Mouse (Mus musculus) heart, embryonic 10.5 days (tissue): ENCODE data around the gene Irak3. TPM values are rescaled to one million over a fixed set of nuclear protein-coding genes. Genes with fewer than 3 reads are reported as not detected.

Source experiments
- DNase-seq: peaks from one replicate; pipeline ENCODE4 v3.0.0-alpha.2; 2017; ENCODE audit warnings: low spot score
- H3K27ac ChIP-seq: fragments of 300-500 bp; sonication (generic); 2 replicates; pipeline ENCODE4 v1.5.1; 2016; ENCODE audit warnings: mild to moderate bottlenecking
- H3K27me3 ChIP-seq: fragments of 300-500 bp; sonication (generic); 2 replicates; pipeline ENCODE4 v1.6.1; 2016; ENCODE audit warnings: mild to moderate bottlenecking; ENCODE audit not compliant: poor library complexity, insufficient read depth, severe bottlenecking
- H3K36me3 ChIP-seq: fragments of 300-500 bp; sonication (generic); 2 replicates; pipeline ENCODE4 v1.6.1; 2016; ENCODE audit warnings: mild to moderate bottlenecking, moderate library complexity
- H3K4me1 ChIP-seq: fragments of 300-500 bp; sonication (generic); 2 replicates; pipeline ENCODE4 v1.6.1; 2016; ENCODE audit warnings: mild to moderate bottlenecking
- H3K4me3 ChIP-seq: fragments of 300-500 bp; sonication (generic); 2 replicates; pipeline ENCODE4 v1.5.1; 2016; ENCODE audit warnings: mild to moderate bottlenecking, moderate library complexity
- H3K9me3 ChIP-seq: fragments of 300-500 bp; sonication (generic); 2 replicates; pipeline ENCODE4 v1.6.1; 2016; ENCODE audit warnings: mild to moderate bottlenecking, moderate library complexity
- WGBS: fragments of 180-500 bp; shearing (Covaris S2); methylation state at CpG from one replicate; pipeline ENCODE4 v1.1.7; 2016; 5-methylcytosine and 5-hydroxymethylcytosine counted together
- polyA plus RNA-seq: library from polyadenylated mRNA; unstranded; fragments of >200 nt; fragmentation: Nextera tagmentation; extraction: Ambion mirVana; gene quantifications from 2 replicates; pipeline ENCODE4 v1.2.1, GENCODE M21; 2016

Irak3 gene
- polyA plus RNA-seq, 1 experiment from 2014 or later: 0.24 TPM

- no peaks in the 10 kb centered on the region for H3K4me1 ChIP-seq
- DNase-seq: no peak
- peaks cover 10% of the 10 kb centered on the region for H3K27me3 ChIP-seq
- H3K4me3 ChIP-seq: no peak overlapping the region
- 85% methylated on average over 8 of the region's 8 CpGs for whole genome bisulfite sequencing
- no peaks in the 10 kb centered on the region for H3K9me3 ChIP-seq
- H3K36me3 ChIP-seq: no peaks in the 10 kb centered on the region
- H3K27ac ChIP-seq: no peak overlapping the region
These were observed 8.7 kb downstream of the Irak3 start for GRCm38 (mm10) chr10:120193255-120193654.

GRCm38 (mm10) chr10:120192278-120192677, 9.7 kb downstream of the Irak3 start:
- Histone ChIP-seq H3K36me3 (no peaks in the 10 kb centered on the region), H3K9me3 (no peaks in the 10 kb centered on the region), H3K27ac (no peak overlapping the region), H3K4me3 (no peak overlapping the region), H3K27me3 (peaks cover 3% of the 10 kb centered on the region; the same call in 1 of the 2 replicates), H3K4me1 (no peaks in the 10 kb centered on the region)
- no peak for DNase-seq
- 72% methylated on average over 4 of the region's 4 CpGs for WGBS

DNA sequence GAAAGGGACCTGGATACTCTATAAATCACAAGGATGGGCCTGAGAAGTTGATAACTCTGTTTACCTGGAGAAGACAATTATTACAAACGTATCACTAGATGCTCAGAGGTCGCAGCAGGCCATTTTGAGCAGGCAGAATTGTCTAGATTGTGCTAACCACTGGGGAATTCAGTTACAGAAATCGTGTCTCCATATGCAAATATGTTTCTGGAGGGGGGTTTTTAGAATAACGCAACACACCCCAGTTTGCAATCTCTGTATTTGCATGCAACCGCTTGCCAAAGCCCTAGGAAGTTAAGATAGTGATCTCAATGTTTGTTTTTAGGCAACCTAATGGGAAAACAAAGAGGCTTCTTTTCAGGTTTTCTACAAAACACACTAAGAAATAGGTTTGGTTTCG, 10.8 kb downstream of the Irak3 start:
- no peaks in the 10 kb centered on the region for H3K9me3 ChIP-seq
- 82% methylated on average over 6 of the region's 6 CpGs for WGBS
- no peaks in the 10 kb centered on the region for H3K36me3 ChIP-seq
- no peak for DNase-seq
- no peaks in the 10 kb centered on the region for H3K4me1 ChIP-seq
- no peak overlapping the region for H3K4me3 ChIP-seq
- H3K27ac ChIP-seq: no peak overlapping the region
- H3K27me3 ChIP-seq: no peaks in the 10 kb centered on the region

DNA sequence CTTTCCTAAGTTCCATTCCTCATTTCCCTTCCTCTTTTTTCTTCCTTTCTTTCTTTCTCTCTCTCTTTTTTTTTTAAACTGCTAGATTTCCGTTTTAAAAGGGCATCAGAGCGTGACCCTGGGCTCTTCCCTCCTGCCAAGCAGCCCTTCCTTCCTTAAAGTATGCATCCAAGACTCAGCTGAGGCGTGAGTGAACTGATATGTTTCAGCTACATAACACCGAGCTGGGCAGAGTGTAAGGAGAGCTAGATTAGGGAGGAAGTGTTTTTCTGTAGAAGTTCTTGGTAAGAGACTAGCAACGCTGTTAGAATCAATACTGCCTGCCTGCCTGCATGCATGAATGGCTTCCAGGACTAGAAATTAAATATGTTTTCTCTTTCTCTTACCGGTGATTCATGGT, 12.1 kb downstream of the Irak3 start:
- Histone ChIP-seq H3K4me3 (no peak overlapping the region), H3K36me3 (no peaks in the 10 kb centered on the region), H3K27me3 (no peaks in the 10 kb centered on the region), H3K27ac (no peak overlapping the region), H3K4me1 (no peaks in the 10 kb centered on the region), H3K9me3 (no peaks in the 10 kb centered on the region)
- no peak for DNase-seq
- 36% methylated on average over 6 of the region's 6 CpGs for WGBS

DNA sequence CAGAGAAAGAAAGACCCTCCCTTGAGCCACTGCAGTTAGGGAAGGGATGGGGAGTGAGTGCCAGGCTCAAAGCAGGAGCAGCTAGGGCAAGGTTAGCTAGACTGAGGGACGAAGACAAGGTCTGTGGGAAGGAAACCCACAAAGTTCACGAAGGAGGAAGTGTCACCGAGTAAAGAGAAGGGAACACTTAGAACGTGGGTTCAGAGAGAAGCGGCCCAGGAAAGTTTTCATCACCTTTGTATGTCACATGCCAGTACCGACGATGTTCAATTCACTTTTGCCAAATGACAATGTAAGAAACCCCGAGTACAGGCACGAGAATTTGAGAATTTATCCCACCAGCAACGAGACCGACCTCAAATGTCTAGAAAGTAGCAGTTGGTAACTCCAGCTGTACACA, 12.7 kb downstream of the Irak3 start:
- no peak for DNase-seq
- H3K36me3 ChIP-seq: no peaks in the 10 kb centered on the region
- H3K4me1 ChIP-seq: no peaks in the 10 kb centered on the region
- no peaks in the 10 kb centered on the region for H3K9me3 ChIP-seq
- H3K4me3 ChIP-seq: no peak overlapping the region
- no peaks in the 10 kb centered on the region for H3K27me3 ChIP-seq
- 68% methylated on average over 11 of the region's 11 CpGs for WGBS
- no peak overlapping the region for H3K27ac ChIP-seq

DNA sequence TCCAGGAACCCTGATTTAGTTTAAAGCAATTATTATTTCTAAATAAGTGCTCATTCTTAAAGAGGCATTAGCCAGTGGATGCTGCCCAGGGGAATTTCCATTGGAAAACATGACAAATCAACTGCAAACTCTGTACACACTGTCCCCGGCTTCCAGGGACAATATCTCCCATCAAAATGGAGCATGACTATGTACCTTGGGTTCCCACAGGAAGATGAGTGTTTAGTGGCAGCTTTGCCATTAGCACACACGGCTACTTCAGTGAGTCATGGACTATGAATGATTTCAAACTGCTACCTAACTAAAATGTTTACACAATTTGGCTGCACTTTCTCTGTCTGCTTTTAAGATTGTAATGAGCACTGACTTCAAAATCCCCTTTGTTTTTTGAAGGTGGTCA, 13.4 kb downstream of the Irak3 start:
- H3K4me1 ChIP-seq: no peaks in the 10 kb centered on the region
- no peak for DNase-seq
- 63% methylated on average over 2 of the region's 2 CpGs for WGBS

DNA sequence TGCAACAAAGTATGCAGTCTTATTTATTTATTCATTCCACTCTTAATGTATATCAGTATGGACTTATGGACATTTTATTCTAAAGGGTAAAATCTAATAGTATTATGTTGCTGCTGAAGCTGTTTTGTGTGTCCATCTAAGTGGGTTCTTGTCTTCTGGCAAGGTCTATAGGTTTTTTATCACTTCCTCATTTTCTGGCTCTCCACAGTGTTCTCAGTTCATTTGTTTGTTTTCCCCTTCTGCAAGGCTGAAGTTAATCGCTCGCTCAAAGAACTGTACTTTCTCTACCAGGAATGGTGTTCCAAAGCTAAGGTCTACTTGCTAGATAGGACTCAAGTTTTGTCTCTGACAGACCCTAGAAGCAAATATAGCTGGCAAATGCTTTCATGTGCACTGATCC, 18.6 kb downstream of the Irak3 start:
- WGBS: 90% methylated on average over 2 of the region's 2 CpGs
- Histone ChIP-seq H3K4me3 (no peak overlapping the region), H3K9me3 (no peaks in the 10 kb centered on the region), H3K27me3 (no peaks in the 10 kb centered on the region), H3K4me1 (no peaks in the 10 kb centered on the region), H3K27ac (no peak overlapping the region), H3K36me3 (no peaks in the 10 kb centered on the region)
- no peak for DNase-seq

More for the DNA sequence above, 13.4 kb downstream of the Irak3 start:
- Histone ChIP-seq H3K27me3 (no peaks in the 10 kb centered on the region), H3K36me3 (no peaks in the 10 kb centered on the region), H3K9me3 (no peaks in the 10 kb centered on the region), H3K4me3 (no peak overlapping the region), H3K27ac (no peak overlapping the region)

- no peaks in the 10 kb centered on the region for H3K27me3 ChIP-seq
- H3K4me1 ChIP-seq: no peaks in the 10 kb centered on the region
- WGBS: 86% methylated on average over 1 of the region's 1 CpGs
- H3K36me3 ChIP-seq: no peaks in the 10 kb centered on the region
- no peak for DNase-seq
- no peaks in the 10 kb centered on the region for H3K9me3 ChIP-seq
- no peak overlapping the region for H3K27ac ChIP-seq
- H3K4me3 ChIP-seq: no peak overlapping the region
These were observed 19.0 kb downstream of the Irak3 start for GRCm38 (mm10) chr10:120182887-120183286.

DNA sequence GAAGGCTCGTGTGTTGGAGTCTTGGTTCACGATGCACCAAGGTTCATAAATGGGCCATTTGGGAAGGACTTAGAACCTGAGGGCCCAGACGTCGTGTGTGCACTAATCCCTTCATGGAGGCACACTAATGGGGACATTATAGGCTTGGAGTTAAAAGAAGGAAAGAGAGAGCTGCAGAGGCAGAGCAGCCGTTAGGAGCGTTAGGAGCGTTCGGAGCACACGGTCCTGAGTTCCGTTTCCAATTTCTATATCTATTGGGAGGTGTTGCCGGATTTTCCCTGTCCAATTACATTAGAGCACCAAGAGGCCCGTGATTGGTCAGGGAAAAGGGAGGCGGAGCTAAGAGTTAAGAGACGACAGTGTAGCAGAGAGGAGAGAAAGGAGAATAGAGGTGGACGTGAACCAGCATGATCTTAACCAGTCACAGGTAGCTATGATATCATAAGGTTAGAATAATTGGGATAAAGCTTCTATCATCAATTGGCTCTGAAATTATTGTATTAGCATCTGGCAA, 27.7 kb downstream of the Irak3 start:
- H3K27me3 ChIP-seq: no peaks in the 10 kb centered on the region
- H3K36me3 ChIP-seq: no peaks in the 10 kb centered on the region
- H3K4me1 ChIP-seq: peaks cover under 1% of the 10 kb centered on the region
- WGBS: 87% methylated on average over 15 of the region's 15 CpGs
- DNase-seq: no peak
- H3K9me3 ChIP-seq: no peaks in the 10 kb centered on the region; the same call in 1 of the 2 replicates
- H3K27ac ChIP-seq: no peak overlapping the region
- no peak overlapping the region for H3K4me3 ChIP-seq

GRCm38 (mm10) chr10:120171340-120171739, 30.6 kb downstream of the Irak3 start:
- no peaks in the 10 kb centered on the region for H3K36me3 ChIP-seq
- H3K4me1 ChIP-seq: peaks cover 13% of the 10 kb centered on the region
- no peaks in the 10 kb centered on the region for H3K27me3 ChIP-seq
- DNase-seq: no peak
- H3K27ac ChIP-seq: no peak overlapping the region
- WGBS: 43% methylated on average over 5 of the region's 5 CpGs
- no peaks in the 10 kb centered on the region; the same call in 1 of the 2 replicates for H3K9me3 ChIP-seq
- no peak overlapping the region for H3K4me3 ChIP-seq

GRCm38 (mm10) chr10:120170277-120170676, 31.7 kb downstream of the Irak3 start:
- DNase-seq: no peak
- no peaks in the 10 kb centered on the region; the same call in 1 of the 2 replicates for H3K9me3 ChIP-seq
- H3K36me3 ChIP-seq: no peaks in the 10 kb centered on the region
- no peaks in the 10 kb centered on the region for H3K27me3 ChIP-seq
- H3K4me3 ChIP-seq: no peak overlapping the region
- 74% methylated on average over 4 of the region's 4 CpGs for WGBS
- no peak overlapping the region for H3K27ac ChIP-seq
- peaks cover 13% of the 10 kb centered on the region for H3K4me1 ChIP-seq

DNA sequence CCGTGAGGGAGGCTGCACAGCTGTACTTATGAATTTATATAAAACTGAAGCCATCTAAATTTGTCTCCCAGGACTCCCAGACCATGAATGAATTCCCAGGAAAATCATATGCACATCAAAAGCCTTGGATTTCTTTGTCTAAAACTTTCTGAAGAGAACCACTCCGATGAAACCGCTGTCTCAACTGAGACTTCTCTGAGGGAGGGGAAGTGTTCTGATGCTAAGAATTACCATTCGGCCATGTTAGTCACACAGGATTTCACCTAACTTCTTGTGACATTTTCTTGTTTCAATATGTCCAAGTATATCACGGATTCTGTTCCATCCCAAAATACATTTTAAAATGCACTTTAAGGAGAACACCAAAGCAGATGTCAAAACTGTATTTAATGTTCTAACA, 32.1 kb downstream of the Irak3 start:
- Histone ChIP-seq H3K27ac (no peak overlapping the region), H3K27me3 (no peaks in the 10 kb centered on the region), H3K4me3 (no peak overlapping the region), H3K4me1 (peaks cover 13% of the 10 kb centered on the region), H3K9me3 (no peaks in the 10 kb centered on the region; the same call in 1 of the 2 replicates), H3K36me3 (no peaks in the 10 kb centered on the region)
- no peak for DNase-seq
- WGBS: 78% methylated on average over 5 of the region's 5 CpGs

GRCm38 (mm10) chr10:120169064-120169463, 32.9 kb downstream of the Irak3 start:
- peaks cover 13% of the 10 kb centered on the region for H3K4me1 ChIP-seq
- H3K4me3 ChIP-seq: no peak overlapping the region
- no peak overlapping the region for H3K27ac ChIP-seq
- H3K36me3 ChIP-seq: no peaks in the 10 kb centered on the region
- H3K27me3 ChIP-seq: no peaks in the 10 kb centered on the region
- no peak for DNase-seq
- WGBS: 45% methylated on average over 10 of the region's 10 CpGs
- H3K9me3 ChIP-seq: no peaks in the 10 kb centered on the region; the same call in 1 of the 2 replicates

- H3K9me3 ChIP-seq: no peaks in the 10 kb centered on the region; the same call in 1 of the 2 replicates
- H3K27ac ChIP-seq: no peak overlapping the region
- no peak overlapping the region for H3K4me3 ChIP-seq
- no peaks in the 10 kb centered on the region for H3K27me3 ChIP-seq
- H3K4me1 ChIP-seq: peaks cover 13% of the 10 kb centered on the region
- DNase-seq: no peak
- no peaks in the 10 kb centered on the region for H3K36me3 ChIP-seq
- WGBS: 77% methylated on average over 1 of the region's 1 CpGs
These were observed 33.9 kb downstream of the Irak3 start for GRCm38 (mm10) chr10:120168070-120168469.
